Mouse (Mus musculus) kidney, postnatal 0 days (tissue): ENCODE measurements at regions not wholly inside any gene's neighbourhood (a gene's known extent, or its start where the extent isn't known, plus 50 kb on each side); places are given as distances from the start of the nearest gene placed in this dataset.

ENCODE experiments used
- ATAC-seq: fragments of 200-750 bp; cut with Nextera tagmentation; replicated peaks from 2 replicates; pipeline ENCODE4 v1.8.0; 2017; ENCODE audit warnings: low read depth, moderate number of reproducible peaks, moderate TSS enrichment, moderate library complexity; ENCODE audit not compliant: low FRiP score
- DNase-seq: peaks from one replicate; pipeline ENCODE4 v3.0.0-alpha.2; 2016; ENCODE audit warnings: low spot score
- H3K27ac ChIP-seq: fragments of 300-500 bp; sonication (generic); 2 replicates; pipeline ENCODE4 v1.5.1; 2014; ENCODE audit warnings: mild to moderate bottlenecking
- H3K27me3 ChIP-seq: fragments of 300-500 bp; sonication (generic); 2 replicates; pipeline ENCODE4 v1.6.1; 2014; ENCODE audit warnings: low read length, mixed read lengths; ENCODE audit not compliant: insufficient read depth
- H3K36me3 ChIP-seq: fragments of 300-500 bp; sonication (generic); 2 replicates; pipeline ENCODE4 v1.6.1; 2014; ENCODE audit warnings: low read length, mixed read lengths; ENCODE audit not compliant: insufficient read depth
- H3K4me1 ChIP-seq: fragments of 300-500 bp; sonication (generic); replicated peaks from 2 replicates; pipeline ENCODE4 v1.6.1; 2014; ENCODE audit warnings: antibody characterized with exemption, low read length, mixed read lengths; ENCODE audit not compliant: insufficient read depth
- H3K4me2 ChIP-seq: fragments of 300-500 bp; sonication (generic); 2 replicates; pipeline ENCODE4 v1.6.1; 2014; ENCODE audit warnings: mild to moderate bottlenecking, low read length, moderate library complexity, mixed read lengths
- H3K4me3 ChIP-seq: fragments of 300-500 bp; sonication (generic); replicated peaks from 2 replicates; pipeline ENCODE4 v1.5.1; 2014; ENCODE audit warnings: low read depth, low read length
- H3K9ac ChIP-seq: fragments of 300-500 bp; sonication (generic); 2 replicates; pipeline ENCODE4 v1.6.1; 2014; ENCODE audit warnings: low read depth, low read length
- H3K9me3 ChIP-seq: fragments of 300-500 bp; sonication (generic); replicated peaks from 2 replicates; pipeline ENCODE4 v1.6.1; 2016; ENCODE audit warnings: low read length, inconsistent platforms, mixed read lengths
- CTCF ChIP-seq: IDR thresholded peaks from 2 replicates; pipeline ENCODE4 v1.5.1; 2016; ENCODE audit warnings: antibody characterized with exemption, low read depth, mild to moderate bottlenecking, moderate library complexity
- WGBS: fragments of 180-500 bp; shearing (Covaris S2); extraction: QIAGEN DNeasy Blood & Tissue Kit; methylation state at CpG from one replicate; pipeline ENCODE4 v1.1.7; 2014; 5-methylcytosine and 5-hydroxymethylcytosine counted together

DNA sequence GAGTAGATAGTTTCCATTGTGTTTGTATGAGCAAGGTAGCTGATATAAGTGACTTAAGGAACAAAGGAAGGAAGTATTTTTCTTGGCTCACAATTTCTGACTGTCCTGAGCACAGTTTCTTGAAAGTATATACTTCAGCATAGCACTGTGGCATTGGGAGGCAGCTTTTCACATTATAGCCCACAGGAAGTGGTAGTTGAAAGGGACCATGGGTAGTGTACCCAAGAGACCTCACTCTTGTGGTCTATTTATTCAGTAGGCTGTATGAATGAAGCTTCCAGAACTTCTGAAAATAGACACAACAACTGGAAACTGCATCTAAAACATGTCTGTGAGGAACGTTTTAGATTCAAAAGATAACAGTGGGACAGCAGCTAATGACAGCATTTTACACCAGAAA, 94.9 kb downstream of the Klf6 start:
- Histone ChIP-seq H3K27ac (no peak overlapping the region), H3K27me3 (no peaks in the 10 kb centered on the region), H3K9ac (no peak overlapping the region), H3K36me3 (no peaks in the 10 kb centered on the region), H3K9me3 (no peaks in the 10 kb centered on the region), H3K4me2 (no peak overlapping the region), H3K4me1 (no peaks in the 10 kb centered on the region), H3K4me3 (no peak overlapping the region)
- WGBS: 37% methylated on average over 1 of the region's 1 CpGs
- DNase-seq (no peak), ATAC-seq (no peak)
- TF ChIP-seq CTCF: no peak

- 91% methylated on average over 1 of the region's 1 CpGs for WGBS
- no peaks in the 10 kb centered on the region for H3K9me3 ChIP-seq
- no peak for ATAC-seq
Observed at GRCm38 (mm10) chr13:5962947-5963346, 101.7 kb downstream of the Klf6 start.

GRCm38 (mm10) chr13:5964626-5965025, 103.3 kb downstream of the Klf6 start:
- DNase-seq (no peak), ATAC-seq (no peak)
- Histone ChIP-seq H3K9me3 (no peaks in the 10 kb centered on the region), H3K4me1 (no peaks in the 10 kb centered on the region), H3K9ac (no peak overlapping the region), H3K27ac (no peak overlapping the region), H3K4me2 (no peak overlapping the region), H3K4me3 (no peak overlapping the region), H3K36me3 (no peaks in the 10 kb centered on the region), H3K27me3 (no peaks in the 10 kb centered on the region)
- WGBS: 58% methylated on average over 1 of the region's 1 CpGs
- TF ChIP-seq CTCF: no peak

More at GRCm38 (mm10) chr13:5962947-5963346, 101.7 kb downstream of the Klf6 start:
- Histone ChIP-seq H3K36me3 (no peaks in the 10 kb centered on the region), H3K27me3 (no peaks in the 10 kb centered on the region), H3K27ac (no peak overlapping the region), H3K4me2 (no peak overlapping the region), H3K4me3 (no peak overlapping the region), H3K9ac (no peak overlapping the region), H3K4me1 (no peaks in the 10 kb centered on the region)
- no peak for TF ChIP-seq CTCF
- no peak for DNase-seq

DNA sequence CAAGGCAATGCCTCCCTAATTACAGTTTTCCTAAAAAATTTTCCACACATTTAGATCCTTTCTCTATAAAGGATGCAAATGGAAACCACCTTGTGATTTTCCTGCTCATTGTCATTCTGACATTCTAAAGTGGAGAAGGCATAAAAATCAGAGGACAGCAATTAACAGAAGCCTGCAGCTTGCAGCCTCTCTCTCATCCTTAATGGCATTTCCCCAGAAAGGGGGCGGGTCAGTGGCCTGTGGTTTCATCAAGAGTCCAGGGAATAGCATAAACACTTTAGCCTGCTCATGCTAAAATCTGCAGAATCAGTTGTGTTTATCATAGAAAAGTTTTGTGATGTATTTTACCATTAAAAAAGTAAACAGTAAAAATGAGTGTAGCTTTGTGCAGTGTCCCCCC, 117.3 kb downstream of the Klf6 start:
- 50% methylated on average over 1 of the region's 1 CpGs for WGBS
- ATAC-seq (no peak), DNase-seq (no peak)
- Histone ChIP-seq H3K4me2 (no peak overlapping the region), H3K27ac (no peak overlapping the region), H3K36me3 (no peaks in the 10 kb centered on the region), H3K4me3 (no peak overlapping the region), H3K9ac (no peak overlapping the region), H3K4me1 (no peaks in the 10 kb centered on the region), H3K27me3 (no peaks in the 10 kb centered on the region), H3K9me3 (no peaks in the 10 kb centered on the region)
- no peak for TF ChIP-seq CTCF

- Histone ChIP-seq H3K9ac (no peak overlapping the region), H3K27me3 (no peaks in the 10 kb centered on the region), H3K4me1 (no peaks in the 10 kb centered on the region), H3K4me3 (no peak overlapping the region), H3K9me3 (no peaks in the 10 kb centered on the region), H3K27ac (no peak overlapping the region), H3K4me2 (no peak overlapping the region), H3K36me3 (no peaks in the 10 kb centered on the region)
- no peak for ATAC-seq
- no peak for DNase-seq
- WGBS: 89% methylated on average over 2 of the region's 2 CpGs
- TF ChIP-seq CTCF: no peak
Observed at GRCm38 (mm10) chr13:5987491-5987890, 126.2 kb downstream of the Klf6 start.

- no peak overlapping the region for H3K4me3 ChIP-seq
- no peaks in the 10 kb centered on the region for H3K36me3 ChIP-seq
- no peak overlapping the region for H3K9ac ChIP-seq
- DNase-seq: no peak
- H3K4me2 ChIP-seq: no peak overlapping the region
- no peak overlapping the region for H3K27ac ChIP-seq
- 79% methylated on average over 7 of the region's 7 CpGs for WGBS
- H3K9me3 ChIP-seq: no peaks in the 10 kb centered on the region
- no peaks in the 10 kb centered on the region for H3K27me3 ChIP-seq
- ATAC-seq: no peak
- no peaks in the 10 kb centered on the region for H3K4me1 ChIP-seq
- no peak for TF ChIP-seq CTCF
Observed at GRCm38 (mm10) chr13:5988407-5988806, 127.1 kb downstream of the Klf6 start.

DNA sequence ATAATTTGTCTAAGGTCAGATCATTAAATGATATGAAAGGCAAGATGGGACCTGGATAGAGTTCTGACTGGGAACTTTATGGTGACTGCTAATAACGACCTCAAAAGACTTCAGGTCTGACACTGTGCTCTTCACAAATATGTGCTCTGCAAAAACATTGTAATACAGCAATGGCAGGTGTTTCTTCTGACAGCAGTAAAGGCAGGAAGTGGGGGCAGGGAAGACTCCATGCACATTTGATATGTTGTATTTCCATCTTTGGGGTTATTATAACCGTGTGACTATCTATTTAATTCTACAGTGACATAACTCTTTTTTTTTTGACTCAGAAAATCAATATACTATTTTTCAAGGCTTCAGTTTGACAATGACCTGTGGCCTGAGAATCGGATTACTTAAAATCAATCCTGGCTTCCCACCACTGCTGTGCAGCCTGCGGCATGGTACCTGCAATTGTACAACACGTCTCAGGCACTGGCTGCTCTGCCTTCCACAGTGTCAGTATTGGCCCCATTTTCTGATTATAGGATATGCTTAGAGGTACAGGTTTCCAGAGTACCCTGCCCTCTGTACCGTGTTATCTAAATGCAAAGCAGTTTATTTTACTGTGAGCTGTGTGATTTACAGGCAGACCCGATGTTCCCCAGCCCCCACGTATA, 139.4 kb downstream of the Klf6 start:
- no peak overlapping the region for H3K9ac ChIP-seq
- no peaks in the 10 kb centered on the region for H3K9me3 ChIP-seq
- DNase-seq (no peak), ATAC-seq (no peak)
- no peak overlapping the region for H3K27ac ChIP-seq
- no peak overlapping the region for H3K4me3 ChIP-seq
- no peak overlapping the region for H3K4me2 ChIP-seq
- WGBS: 42% methylated on average over 8 of the region's 8 CpGs
- H3K4me1 ChIP-seq: no peaks in the 10 kb centered on the region
- TF ChIP-seq CTCF: no peak
- no peaks in the 10 kb centered on the region for H3K36me3 ChIP-seq
- H3K27me3 ChIP-seq: no peaks in the 10 kb centered on the region
